Mouse (Mus musculus): ENCODE data around the gene Gm3448. TPM values are rescaled to one million over a fixed set of nuclear protein-coding genes. Genes with fewer than 3 reads are reported as not detected.
"Not testable (repeated sequence)": the region's sequence is repeated elsewhere in the genome, so short reads cannot be mapped to it uniquely, and the experiment has no call there.

The Gm3448 gene
- polyA plus RNA-seq, 1 experiment: not detected

- 2% methylated on average over 4 of the region's 7 CpGs for WGBS
- H3K4me1 ChIP-seq (ENCODE audit: control insufficient read depth, insufficient read depth, low read length); H3K27ac ChIP-seq (ENCODE audit: insufficient read depth, low read depth, low read length); H3K4me3 ChIP-seq (ENCODE audit: insufficient read depth, low read depth, low read length): not testable (repeated sequence)
Observed at GRCm38 (mm10) chr17:14977718-14978361, 63.5 kb downstream of the Gm3448 start.

- not testable (repeated sequence) for H3K4me1 ChIP-seq (ENCODE audit: control insufficient read depth, insufficient read depth, low read length); H3K27ac ChIP-seq (ENCODE audit: insufficient read depth, low read depth, low read length); H3K4me3 ChIP-seq (ENCODE audit: insufficient read depth, low read depth, low read length)
- WGBS: no CpG with 5 or more reads among the region's 6 CpGs
Observed at GRCm38 (mm10) chr17:14968373-14968913, 72.9 kb downstream of the Gm3448 start.

- not testable (repeated sequence) for H3K4me3 ChIP-seq (ENCODE audit: insufficient read depth, low read depth, low read length); H3K27ac ChIP-seq (ENCODE audit: insufficient read depth, low read depth, low read length); H3K4me1 ChIP-seq (ENCODE audit: control insufficient read depth, insufficient read depth, low read length)
- no CpG with 5 or more reads among the region's 44 CpGs for WGBS
Observed at GRCm38 (mm10) chr17:14961557-14962154, 79.7 kb downstream of the Gm3448 start.

GRCm38 (mm10) chr17:14960951-14961556 lies 80.3 kb downstream of the Gm3448 start, which contains the start of gene Phf10:
Gene Phf10 (minus strand): TSS chr17:14961273.
- H3K27ac ChIP-seq (ENCODE audit: insufficient read depth, low read depth, low read length); H3K4me1 ChIP-seq (ENCODE audit: control insufficient read depth, insufficient read depth, low read length): not testable (repeated sequence)
- H3K4me3 ChIP-seq (ENCODE audit: insufficient read depth, low read depth, low read length): peak within 1 kb of the TSS; percentile 93
- 11% methylated on average over 60 of the region's 100 CpGs for WGBS

GRCm38 (mm10) chr17:14960520-14960919 lies 80.8 kb downstream of the Gm3448 start:
- Histone ChIP-seq H3K4me3 (ENCODE audit: insufficient read depth, low read depth, low read length) (peak overlapping the region; percentile 93), H3K27ac (ENCODE audit: insufficient read depth, low read depth, low read length) (no peak overlapping the region), H3K4me1 (ENCODE audit: control insufficient read depth, insufficient read depth, low read length) (peaks cover 3% of the 10 kb centered on the region; the same call in 1 of the 2 replicates)
- WGBS: under 1% methylated on average over 23 of the region's 23 CpGs
- TF ChIP-seq CTCF (IDR thresholded peaks at IDR 0.05; ENCODE audit: insufficient read depth, low read depth, low read length) (no peak), POLR2A (IDR thresholded peaks at IDR 0.05; ENCODE audit: insufficient read depth, low read depth, low read length) (no peak)

GRCm38 (mm10) chr17:14959979-14960378 lies 81.4 kb downstream of the Gm3448 start:
- H3K27ac ChIP-seq (ENCODE audit: insufficient read depth, low read depth, low read length): no peak overlapping the region
- TF ChIP-seq CTCF (IDR thresholded peaks at IDR 0.05; ENCODE audit: insufficient read depth, low read depth, low read length) (no peak), POLR2A (IDR thresholded peaks at IDR 0.05; ENCODE audit: insufficient read depth, low read depth, low read length) (no peak)
- WGBS: 7% methylated on average over 3 of the region's 3 CpGs
- peaks cover 3% of the 10 kb centered on the region; the same call in 1 of the 2 replicates for H3K4me1 ChIP-seq (ENCODE audit: control insufficient read depth, insufficient read depth, low read length)
- no peak overlapping the region for H3K4me3 ChIP-seq (ENCODE audit: insufficient read depth, low read depth, low read length)

DNA sequence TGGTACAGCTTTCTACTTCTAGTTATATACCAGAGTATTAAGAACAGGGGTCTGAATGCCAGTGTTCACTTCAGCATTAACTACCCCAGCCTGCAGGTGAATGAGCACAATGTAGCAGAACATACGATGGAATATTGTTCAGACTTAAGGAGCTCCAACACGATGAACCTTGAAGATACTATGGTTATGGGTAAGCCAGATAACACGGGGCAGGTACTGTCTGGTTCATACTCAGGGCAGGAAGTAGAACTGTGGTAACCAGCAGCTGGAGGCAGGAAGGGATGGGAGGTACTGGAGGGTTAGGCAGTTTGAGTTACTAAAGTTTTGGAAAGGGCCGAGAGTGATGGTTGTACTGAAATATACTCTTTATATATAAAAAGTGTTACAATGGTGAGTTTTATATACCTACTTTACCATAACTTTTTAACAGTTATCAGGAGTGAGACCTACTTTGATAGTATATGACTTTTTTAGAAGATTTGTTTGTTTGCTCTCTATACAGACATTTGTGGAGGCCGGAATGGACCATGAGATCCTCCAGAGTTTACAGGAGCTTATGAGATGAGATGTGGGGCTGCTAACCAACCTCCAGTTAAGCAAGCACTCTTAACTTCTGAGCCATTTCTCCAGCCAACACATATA lies 82.5 kb downstream of the Gm3448 start:
- no peak overlapping the region for H3K4me3 ChIP-seq (ENCODE audit: insufficient read depth, low read depth, low read length)
- H3K27ac ChIP-seq (ENCODE audit: insufficient read depth, low read depth, low read length): no peak overlapping the region
- TF ChIP-seq CTCF (IDR thresholded peaks at IDR 0.05; ENCODE audit: insufficient read depth, low read depth, low read length) (no peak), POLR2A (IDR thresholded peaks at IDR 0.05; ENCODE audit: insufficient read depth, low read depth, low read length) (no peak)
- 88% methylated on average over 5 of the region's 5 CpGs for WGBS
- H3K4me1 ChIP-seq (ENCODE audit: control insufficient read depth, insufficient read depth, low read length): peaks cover 3% of the 10 kb centered on the region; the same call in 1 of the 2 replicates

DNA sequence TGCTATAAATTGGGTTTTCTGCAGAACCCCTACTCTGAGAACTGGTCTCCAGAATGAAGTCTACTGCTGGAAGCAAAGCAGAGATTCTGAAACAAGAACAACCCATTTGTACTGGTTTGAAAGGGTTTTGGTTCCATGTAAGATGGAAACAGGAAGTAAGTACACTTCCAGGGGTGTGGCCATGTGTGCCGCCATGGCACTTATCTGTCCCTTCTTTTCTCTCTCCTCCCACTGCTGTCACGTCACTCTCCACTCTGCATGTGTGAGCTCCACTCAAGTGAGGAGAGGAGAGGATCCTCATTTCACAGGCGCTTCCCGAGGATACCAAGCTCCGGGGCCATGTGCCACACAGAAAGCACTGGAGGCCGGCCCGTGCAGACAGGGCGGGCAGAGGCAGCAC lies 87.9 kb downstream of the Gm3448 start:
- no peaks in the 10 kb centered on the region for H3K4me1 ChIP-seq (ENCODE audit: control insufficient read depth, insufficient read depth, low read length)
- TF ChIP-seq CTCF (IDR thresholded peaks at IDR 0.05; ENCODE audit: insufficient read depth, low read depth, low read length) (no peak), POLR2A (IDR thresholded peaks at IDR 0.05; ENCODE audit: insufficient read depth, low read depth, low read length) (no peak)
- 91% methylated on average over 8 of the region's 8 CpGs for WGBS
- H3K27ac ChIP-seq (ENCODE audit: insufficient read depth, low read depth, low read length): no peak overlapping the region
- no peak overlapping the region for H3K4me3 ChIP-seq (ENCODE audit: insufficient read depth, low read depth, low read length)

- H3K27ac ChIP-seq (ENCODE audit: insufficient read depth, low read depth, low read length): peak overlapping the region; percentile 57; the same call in 1 of the 2 replicates
- TF ChIP-seq CTCF (IDR thresholded peaks at IDR 0.05; ENCODE audit: insufficient read depth, low read depth, low read length) (no peak), POLR2A (IDR thresholded peaks at IDR 0.05; ENCODE audit: insufficient read depth, low read depth, low read length) (no peak)
- H3K4me3 ChIP-seq (ENCODE audit: insufficient read depth, low read depth, low read length): no peak overlapping the region
- no peaks in the 10 kb centered on the region for H3K4me1 ChIP-seq (ENCODE audit: control insufficient read depth, insufficient read depth, low read length)
- WGBS: 61% methylated on average over 7 of the region's 7 CpGs
Observed at GRCm38 (mm10) chr17:14949161-14949827, 92.0 kb downstream of the Gm3448 start.

Other genes starting within 250 kb of the Gm3448 start
- gene Wdr27, start 98.4 kb downstream of the Gm3448 start, polyA plus RNA-seq (2012; ENCODE audit: insufficient read depth, insufficient read length, low replicate concordance, missing spikeins): not detected in 2 replicates
- gene 1600012H06Rik, start 98.4 kb downstream of the Gm3448 start, polyA plus RNA-seq (2012; ENCODE audit: insufficient read depth, insufficient read length, low replicate concordance, missing spikeins): not detected in 2 replicates
- not detected in 2 replicates for gene Phf10, start 80.3 kb downstream of the Gm3448 start, polyA plus RNA-seq (2012; ENCODE audit: insufficient read depth, insufficient read length, low replicate concordance, missing spikeins)
- gene 9030025P20Rik, start 63.1 kb downstream of the Gm3448 start, polyA plus RNA-seq (2012; ENCODE audit: insufficient read depth, insufficient read length, low replicate concordance, missing spikeins): not detected in 2 replicates
- not detected in 2 replicates for gene Gm3417, start 62.7 kb downstream of the Gm3448 start, polyA plus RNA-seq (2012; ENCODE audit: insufficient read depth, insufficient read length, low replicate concordance, missing spikeins)
- gene Gm3435, start 31.4 kb downstream of the Gm3448 start, polyA plus RNA-seq (2012; ENCODE audit: insufficient read depth, insufficient read length, low replicate concordance, missing spikeins): not detected in 2 replicates
- gene Ermard, start 329 bp downstream of the Gm3448 start, polyA plus RNA-seq (2012; ENCODE audit: insufficient read depth, insufficient read length, low replicate concordance, missing spikeins): not detected in 2 replicates
- not detected in 2 replicates for gene Tcte3, start within 50 bp of the Gm3448 start, polyA plus RNA-seq (2012; ENCODE audit: insufficient read depth, insufficient read length, low replicate concordance, missing spikeins)

Data from olfactory bulb, adult 2 months (tissue).